Mouse (Mus musculus) natural killer cell, adult 2 months (primary cell): ENCODE data around the gene Gabrp.
A peak's percentile ranks its signal among the peaks of the same experiment; 100 is the strongest.

Source experiments
- DNase-seq, 2 experiments: peaks; one replicate each; pipeline ENCODE4 v3.0.0; 2022; ENCODE audit warnings: low spot score in 2 of 2

Gabrp gene

DNA sequence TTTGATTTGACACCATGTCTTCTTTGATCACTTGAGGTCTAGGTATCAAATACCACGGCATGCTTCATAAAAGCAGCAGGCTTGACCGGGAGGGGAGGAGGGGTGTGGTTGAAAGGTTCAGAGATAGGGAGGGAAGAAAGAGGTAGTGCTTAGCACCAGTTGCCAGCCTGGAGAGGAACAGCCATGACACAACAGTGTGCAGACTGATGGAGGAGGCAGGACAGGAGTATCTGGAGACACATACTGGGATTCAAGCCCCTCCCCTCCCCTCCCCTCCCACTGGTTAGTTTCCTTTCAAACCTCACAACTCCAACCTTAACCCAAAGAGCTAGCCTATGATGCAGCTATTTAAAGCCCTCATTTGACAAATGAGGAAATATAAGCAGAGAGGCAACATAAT is 49.2 kb downstream of the Gabrp start:
- DNase-seq = no peak

DNA sequence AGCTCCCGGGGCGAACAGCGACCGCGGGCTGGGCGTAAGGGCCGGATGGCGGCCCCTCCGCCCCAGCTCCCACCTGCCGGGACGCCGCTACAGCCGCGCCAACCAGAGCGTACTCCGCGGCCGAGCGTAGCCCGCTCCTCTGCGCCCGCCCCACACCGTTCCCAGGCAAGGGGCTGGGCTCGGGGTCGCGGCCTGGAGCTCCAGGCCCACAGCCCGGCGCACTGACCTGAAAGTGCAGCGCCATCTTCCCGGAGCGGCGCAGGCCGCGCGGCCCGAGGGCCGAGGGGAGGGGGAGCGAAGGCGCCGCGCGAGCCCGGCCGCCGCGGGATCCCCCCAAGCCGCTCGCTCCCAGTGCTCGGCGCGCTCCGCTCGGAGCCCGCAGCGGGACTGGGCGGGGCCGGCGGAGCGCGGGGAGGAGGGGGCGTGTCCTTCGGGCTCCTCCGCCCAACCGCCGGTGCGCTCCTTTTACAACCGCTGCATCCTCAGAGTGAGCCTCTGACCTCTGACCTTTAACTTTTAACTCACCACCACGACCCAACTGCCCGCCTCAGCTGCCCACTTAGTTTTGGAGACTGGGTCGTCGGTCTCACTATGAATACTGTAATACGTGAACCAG is 65.3 kb downstream of the Gabrp start, which contains the start of gene Ranbp17:
TSS of gene Ranbp17 (minus strand) at position 371 of the 616 bp plus-strand sequence.
- no peak for DNase-seq

DNA sequence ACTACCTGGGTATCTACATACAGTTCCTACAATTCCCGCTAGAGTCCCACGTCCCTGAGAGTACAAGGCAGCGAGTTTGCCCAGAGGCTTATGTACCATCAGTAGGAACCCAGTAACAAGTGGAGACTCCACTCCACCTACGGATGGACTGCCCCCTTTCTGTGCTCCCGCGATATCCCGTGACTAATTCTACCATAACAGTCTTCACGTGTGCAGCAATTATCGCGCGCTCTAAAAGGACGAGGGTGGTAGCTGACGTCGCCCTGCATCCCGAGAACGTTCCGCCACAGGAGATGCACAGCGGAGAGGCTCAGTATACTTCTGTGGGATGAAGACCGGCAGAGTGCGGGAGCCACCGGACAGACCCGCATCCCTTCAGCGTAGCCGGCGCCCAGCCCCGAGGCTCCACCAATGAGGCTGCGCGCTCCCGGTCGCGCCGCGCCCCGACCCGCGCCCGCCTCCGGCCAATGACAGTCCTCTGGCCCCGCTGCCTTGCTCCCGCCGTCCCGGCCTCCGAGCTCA is 65.8 kb downstream of the Gabrp start:
- DNase-seq = peak; percentile 8 to 21

DNA sequence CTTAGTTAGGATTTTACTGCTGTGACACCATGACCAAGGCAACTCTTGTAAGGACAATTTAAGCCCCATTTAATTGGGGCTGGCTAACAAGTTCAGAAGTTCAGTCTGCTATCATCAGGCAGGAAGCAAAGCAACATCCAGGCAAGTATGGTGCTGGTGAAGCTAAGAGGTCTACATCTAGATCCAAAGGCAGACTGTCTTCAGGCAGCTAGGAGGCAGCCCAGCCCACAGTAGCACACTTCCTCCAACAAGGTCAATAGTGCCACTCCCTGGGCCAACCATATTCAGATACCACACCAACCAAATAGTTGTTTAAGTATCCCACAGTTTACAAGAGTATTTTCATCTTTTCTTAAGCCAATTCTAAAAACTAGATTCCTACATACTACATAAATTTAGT is 69.4 kb downstream of the Gabrp start:
- no peak for DNase-seq
